Mouse (Mus musculus) liver, embryonic 15.5 days (tissue): ENCODE results near the gene Cdh24. TPM values are rescaled to one million over a fixed set of nuclear protein-coding genes. Genes with fewer than 3 reads are reported as not detected.

ENCODE experiments used
- ATAC-seq: fragments of 200-750 bp; cut with Nextera tagmentation; 2 replicates; pipeline ENCODE4 v1.8.0; 2017; ENCODE audit warnings: moderate number of reproducible peaks, mild to moderate bottlenecking, moderate library complexity; ENCODE audit not compliant: insufficient read depth
- H3K27ac ChIP-seq: fragments of 300-500 bp; sonication (generic); replicated peaks from 2 replicates; pipeline ENCODE4 v1.5.1; 2015; ENCODE audit warnings: mild to moderate bottlenecking, inconsistent platforms
- H3K27me3 ChIP-seq: fragments of 300-500 bp; sonication (generic); 2 replicates; pipeline ENCODE4 v1.6.1; 2015; ENCODE audit warnings: mild to moderate bottlenecking, inconsistent platforms
- H3K36me3 ChIP-seq: fragments of 300-500 bp; sonication (generic); replicated peaks from 2 replicates; pipeline ENCODE4 v1.6.1; 2015; ENCODE audit warnings: moderate library complexity, mild to moderate bottlenecking, inconsistent platforms
- H3K4me1 ChIP-seq: fragments of 300-500 bp; sonication (generic); replicated peaks from 2 replicates; pipeline ENCODE4 v1.6.1; 2015; ENCODE audit warnings: inconsistent platforms
- H3K4me2 ChIP-seq: fragments of 300-500 bp; sonication (generic); 2 replicates; pipeline ENCODE4 v1.6.1; 2015; ENCODE audit warnings: moderate library complexity, mild to moderate bottlenecking, inconsistent platforms
- H3K4me3 ChIP-seq: fragments of 300-500 bp; sonication (generic); replicated peaks from 2 replicates; pipeline ENCODE4 v1.5.1; 2015; ENCODE audit warnings: mild to moderate bottlenecking, inconsistent platforms
- H3K9ac ChIP-seq: fragments of 300-500 bp; sonication (generic); 2 replicates; pipeline ENCODE4 v1.6.1; 2015; ENCODE audit warnings: moderate library complexity, mild to moderate bottlenecking, inconsistent platforms
- H3K9me3 ChIP-seq: fragments of 300-500 bp; sonication (generic); replicated peaks from 2 replicates; pipeline ENCODE4 v1.6.1; 2016; ENCODE audit warnings: inconsistent platforms
- WGBS: fragments of 180-500 bp; shearing (Covaris S2); methylation state at CpG from one replicate; pipeline ENCODE4 v1.1.7; 2015; ENCODE audit warnings: mixed read lengths; ENCODE audit not compliant: insufficient replicate concordance; 5-methylcytosine and 5-hydroxymethylcytosine counted together
- polyA plus RNA-seq: library from polyadenylated mRNA; unstranded; fragments of >200 nt; fragmentation: Nextera tagmentation; extraction: Ambion mirVana; gene quantifications from 2 replicates; pipeline ENCODE4 v1.2.1, GENCODE M21; 2015

Cdh24 gene
- 0.16 and 0.35 TPM in 2 replicates for polyA plus RNA-seq

DNA sequence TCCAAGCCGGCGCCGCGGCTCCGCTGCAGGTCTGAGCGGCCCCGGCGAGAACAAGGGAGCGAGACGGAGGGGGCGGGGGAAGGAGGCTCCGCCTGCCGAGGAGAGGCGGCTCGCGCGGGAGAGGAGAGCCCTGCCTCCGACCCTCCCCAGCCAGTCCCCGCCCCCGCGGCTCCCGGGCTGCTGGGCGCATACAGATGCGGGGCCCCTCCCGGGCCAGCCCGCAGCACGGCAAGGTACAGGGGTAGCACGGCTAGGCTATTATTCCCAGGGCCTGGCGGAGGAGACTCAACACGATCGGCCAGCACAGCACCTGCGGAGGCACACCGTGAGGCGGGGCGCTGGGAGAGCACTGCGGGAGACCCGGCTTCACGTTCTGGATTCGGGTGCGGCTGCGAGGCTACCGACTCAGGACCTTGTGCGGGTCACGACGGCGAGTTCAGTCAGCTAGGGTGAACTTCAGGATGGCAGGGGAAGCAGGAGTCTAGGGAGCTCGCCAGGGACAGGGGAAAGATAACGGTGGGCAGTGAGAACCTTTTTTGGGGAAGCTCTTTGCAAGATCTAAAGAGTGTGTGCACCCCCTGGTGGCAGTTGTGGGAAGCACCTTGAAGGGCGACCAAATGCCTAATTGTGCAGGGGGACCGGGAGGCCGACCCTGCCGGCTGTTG lies at the start of gene Cdh24:
Gene Cdh24 (minus strand): TSS at position 60 of the 665 bp plus-strand sequence.
- ATAC-seq = peak; percentile 91
- H3K36me3 ChIP-seq = peaks cover 46% of the 10 kb centered on the region
- WGBS = under 1% methylated on average over 47 of the region's 52 CpGs

DNA sequence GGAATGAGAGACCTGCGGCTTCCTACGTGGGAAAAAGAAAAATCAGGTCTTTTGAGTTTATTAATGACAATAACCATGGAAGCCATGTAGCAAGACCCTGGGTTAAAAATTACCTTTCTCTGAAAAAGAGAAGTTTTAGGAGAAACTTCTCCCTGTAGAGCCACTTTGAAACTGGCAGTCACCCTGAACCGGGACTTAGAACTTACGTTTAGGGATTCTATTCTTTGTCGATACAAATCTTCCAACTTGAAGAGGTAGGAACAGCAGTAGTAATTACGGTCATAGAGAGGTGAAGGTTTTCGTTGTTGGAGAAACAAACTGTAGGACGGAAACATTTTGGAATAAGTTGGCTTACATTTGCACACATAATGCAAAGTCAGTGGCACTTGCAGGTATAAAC lies 46.1 kb upstream of the Cdh24 start:
- Histone ChIP-seq H3K9ac (peak overlapping the region; percentile 83), H3K27ac (peak overlapping the region; percentile 99), H3K4me1 (peaks cover 45% of the 10 kb centered on the region), H3K9me3 (no peaks in the 10 kb centered on the region), H3K4me2 (peak overlapping the region; percentile 72), H3K27me3 (no peaks in the 10 kb centered on the region), H3K36me3 (peaks cover 39% of the 10 kb centered on the region), H3K4me3 (peak overlapping the region; percentile 69)
- no peak for ATAC-seq
- 4% methylated on average over 8 of the region's 8 CpGs for WGBS

More for the DNA sequence above, at the start of gene Cdh24:
- Histone ChIP-seq H3K9ac (peak within 1 kb of the TSS; percentile 69), H3K9me3 (no peaks in the 10 kb centered on the region), H3K4me3 (peak within 1 kb of the TSS; percentile 72), H3K27ac (peak within 1 kb of the TSS; percentile 72), H3K4me2 (peak within 1 kb of the TSS; percentile 99), H3K27me3 (peaks cover 22% of the 10 kb centered on the region), H3K4me1 (peaks cover 15% of the 10 kb centered on the region)

GRCm38 (mm10) chr14:54686522-54687143 lies 45.5 kb upstream of the Cdh24 start, which contains the start of gene Acin1:
Acin1 (minus strand) TSS chr14:54686931.
- ATAC-seq = peak; percentile 93
- Histone ChIP-seq H3K4me3 (peak within 1 kb of the TSS; percentile 69), H3K27ac (peak within 1 kb of the TSS; percentile 99), H3K9ac (peak within 1 kb of the TSS; percentile 83), H3K4me2 (peak within 1 kb of the TSS; percentile 72), H3K9me3 (no peaks in the 10 kb centered on the region), H3K27me3 (no peaks in the 10 kb centered on the region), H3K36me3 (peaks cover 46% of the 10 kb centered on the region), H3K4me1 (peaks cover 48% of the 10 kb centered on the region)
- WGBS = under 1% methylated on average over 44 of the region's 44 CpGs

DNA sequence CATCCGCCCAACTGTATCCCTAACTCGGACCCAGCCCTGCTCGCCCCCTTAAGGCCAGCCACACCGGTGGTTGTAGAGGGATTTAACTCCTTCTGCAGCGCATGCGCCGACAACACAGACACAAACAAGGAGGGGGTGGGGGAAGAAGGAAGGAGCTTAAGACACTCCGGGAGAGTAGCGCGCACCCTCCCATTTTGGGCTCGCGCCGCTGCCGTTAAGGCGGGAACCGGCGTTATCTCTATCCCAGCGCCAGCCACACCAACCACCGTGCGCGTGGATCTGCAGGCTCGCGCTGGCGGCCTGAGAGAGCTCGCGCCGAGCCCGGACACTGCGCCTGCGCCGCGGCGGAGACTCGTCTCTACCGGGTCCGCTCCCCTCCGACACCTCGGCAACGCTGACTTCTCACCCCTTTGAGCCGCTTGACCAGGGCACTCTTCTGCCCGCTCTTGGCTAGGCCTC lies 44.9 kb upstream of the Cdh24 start, which contains the start of gene 1700123O20Rik:
Gene 1700123O20Rik (plus strand): TSS at position 154 of the 459 bp plus-strand sequence.
- H3K9me3 ChIP-seq = no peaks in the 10 kb centered on the region
- H3K4me2 ChIP-seq = peak within 1 kb of the TSS; percentile 72
- H3K27me3 ChIP-seq = no peaks in the 10 kb centered on the region
- H3K4me3 ChIP-seq = peak within 1 kb of the TSS; percentile 69
- under 1% methylated on average over 41 of the region's 41 CpGs for WGBS
- peak within 1 kb of the TSS; percentile 83 for H3K9ac ChIP-seq
- peak within 1 kb of the TSS; percentile 99 for H3K27ac ChIP-seq
- peak; percentile 84 for ATAC-seq
- H3K4me1 ChIP-seq = peaks cover 48% of the 10 kb centered on the region
- peaks cover 49% of the 10 kb centered on the region for H3K36me3 ChIP-seq

DNA sequence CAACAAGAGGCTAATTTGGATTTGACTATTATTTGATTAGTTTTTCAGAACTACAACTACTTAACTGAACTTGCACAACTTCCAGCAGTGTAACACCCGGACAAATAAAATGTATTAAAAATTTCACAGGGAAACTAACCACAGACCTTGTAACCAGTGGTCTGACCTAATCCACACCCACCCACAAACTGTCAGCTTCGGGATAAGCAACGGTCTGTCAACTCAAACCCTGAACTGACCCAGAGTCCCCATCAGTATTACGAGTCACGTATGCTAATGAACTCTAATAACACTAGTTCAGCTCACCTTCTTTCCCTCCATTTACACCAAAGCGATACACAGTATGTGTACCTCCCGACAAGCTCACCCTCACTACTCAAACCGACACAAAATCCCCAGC lies 44.3 kb upstream of the Cdh24 start:
- Histone ChIP-seq H3K9ac (peak overlapping the region; percentile 83), H3K27me3 (no peaks in the 10 kb centered on the region), H3K4me1 (peaks cover 48% of the 10 kb centered on the region), H3K4me2 (peak overlapping the region; percentile 72), H3K4me3 (peak overlapping the region; percentile 69), H3K9me3 (no peaks in the 10 kb centered on the region), H3K36me3 (peaks cover 47% of the 10 kb centered on the region), H3K27ac (peak overlapping the region; percentile 99)
- WGBS = under 1% methylated on average over 8 of the region's 8 CpGs
- peak; percentile 8; the same call in 1 of the 2 replicates for ATAC-seq

DNA sequence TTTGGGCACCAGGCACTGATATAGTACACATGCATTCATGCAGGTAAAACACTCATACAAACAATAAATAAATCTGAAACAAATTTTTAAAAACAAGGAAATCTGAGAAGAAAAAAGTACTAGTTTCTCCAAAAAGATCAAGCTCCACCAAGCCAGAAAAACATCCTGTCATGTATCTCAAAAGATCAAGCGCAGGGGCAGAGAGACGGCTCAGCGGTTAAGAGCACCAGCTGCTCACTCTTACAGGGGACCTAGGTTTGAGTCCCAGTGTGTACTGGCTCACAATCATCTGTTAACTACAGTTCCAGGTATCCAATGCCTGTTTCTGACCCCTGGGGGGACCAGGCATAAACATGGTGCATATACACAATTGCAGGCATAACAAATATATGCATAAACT lies 41.2 kb upstream of the Cdh24 start:
- no peaks in the 10 kb centered on the region for H3K9me3 ChIP-seq
- H3K36me3 ChIP-seq = peaks cover 59% of the 10 kb centered on the region
- no peak overlapping the region for H3K4me2 ChIP-seq
- no peak overlapping the region for H3K27ac ChIP-seq
- H3K27me3 ChIP-seq = no peaks in the 10 kb centered on the region
- no peak overlapping the region for H3K9ac ChIP-seq
- peaks cover 29% of the 10 kb centered on the region for H3K4me1 ChIP-seq
- no peak for ATAC-seq
- no peak overlapping the region for H3K4me3 ChIP-seq
- 75% methylated on average over 3 of the region's 3 CpGs for WGBS

DNA sequence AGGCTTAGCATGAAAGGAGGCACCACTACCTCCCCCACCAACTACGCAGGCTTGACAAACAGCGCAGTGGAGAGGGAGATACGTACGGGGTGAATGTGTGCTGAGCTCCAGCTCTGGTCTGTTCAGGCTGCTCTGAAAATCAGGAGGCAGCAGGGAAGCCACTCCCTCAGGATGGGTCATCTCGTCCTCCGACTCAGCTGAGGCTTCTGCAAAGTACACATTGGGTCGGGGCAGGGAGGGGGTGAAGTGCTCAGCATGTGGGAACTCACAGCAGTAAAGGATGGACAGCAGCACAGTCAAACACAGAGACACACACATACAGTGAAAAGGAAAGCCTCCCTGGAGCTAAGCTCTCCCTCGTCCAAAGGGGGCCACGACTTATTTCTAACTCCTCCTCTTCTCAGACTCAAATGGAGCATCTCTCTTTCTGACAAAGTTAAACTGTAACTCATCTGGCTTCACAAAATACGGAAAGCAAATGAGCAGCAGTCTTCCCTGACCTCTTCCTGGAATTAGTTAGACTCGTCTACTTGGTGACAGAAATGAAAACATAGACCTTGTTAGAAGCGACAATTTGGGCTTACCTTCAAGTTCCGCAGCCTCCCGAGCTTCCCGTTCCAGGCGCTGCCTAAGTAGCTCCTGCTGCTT lies 37.6 kb upstream of the Cdh24 start:
- WGBS = 79% methylated on average over 16 of the region's 16 CpGs
- Histone ChIP-seq H3K27ac (no peak overlapping the region), H3K4me1 (peaks cover 17% of the 10 kb centered on the region), H3K9ac (no peak overlapping the region), H3K4me3 (no peak overlapping the region), H3K9me3 (no peaks in the 10 kb centered on the region), H3K4me2 (no peak overlapping the region), H3K36me3 (peaks cover 89% of the 10 kb centered on the region), H3K27me3 (no peaks in the 10 kb centered on the region)
- ATAC-seq = peak; percentile 61

- H3K9ac ChIP-seq = no peak overlapping the region
- no peak overlapping the region for H3K27ac ChIP-seq
- no peaks in the 10 kb centered on the region; the same call in 1 of the 2 replicates for H3K4me1 ChIP-seq
- H3K4me3 ChIP-seq = no peak overlapping the region
- no peaks in the 10 kb centered on the region for H3K9me3 ChIP-seq
- no peaks in the 10 kb centered on the region for H3K27me3 ChIP-seq
- H3K4me2 ChIP-seq = no peak overlapping the region
- H3K36me3 ChIP-seq = peaks cover 88% of the 10 kb centered on the region
- WGBS = 86% methylated on average over 5 of the region's 5 CpGs
- no peak for ATAC-seq
Measured at GRCm38 (mm10) chr14:54676290-54676689, 35.1 kb upstream of the Cdh24 start.

- Histone ChIP-seq H3K27me3 (no peaks in the 10 kb centered on the region), H3K4me2 (no peak overlapping the region), H3K27ac (no peak overlapping the region), H3K36me3 (peaks cover 80% of the 10 kb centered on the region), H3K4me1 (no peaks in the 10 kb centered on the region), H3K9ac (no peak overlapping the region), H3K9me3 (no peaks in the 10 kb centered on the region), H3K4me3 (no peak overlapping the region)
- WGBS = 39% methylated on average over 2 of the region's 2 CpGs
- ATAC-seq = no peak
Measured at GRCm38 (mm10) chr14:54674317-54674716, 33.2 kb upstream of the Cdh24 start.

DNA sequence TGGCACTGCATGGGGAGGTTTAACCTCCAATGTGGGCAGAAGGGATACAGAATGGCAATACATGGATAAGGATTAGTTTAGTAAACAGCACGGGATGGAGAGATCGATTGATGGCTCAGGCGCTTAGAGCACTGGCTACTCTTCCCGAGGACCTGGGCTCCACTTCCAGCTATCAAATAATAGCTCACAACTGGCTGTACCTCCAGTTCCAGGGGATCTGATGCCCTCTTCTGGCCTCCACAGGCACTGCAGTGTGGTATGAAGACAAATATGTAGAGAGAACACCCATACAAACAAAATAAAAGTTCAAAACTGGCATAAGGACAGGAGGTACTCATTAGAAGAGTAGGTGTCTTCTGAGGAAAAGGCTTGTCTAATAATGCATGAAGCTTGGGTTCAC lies 28.2 kb upstream of the Cdh24 start:
- Histone ChIP-seq H3K9ac (no peak overlapping the region), H3K4me2 (no peak overlapping the region), H3K27me3 (no peaks in the 10 kb centered on the region), H3K9me3 (no peaks in the 10 kb centered on the region), H3K4me1 (no peaks in the 10 kb centered on the region), H3K4me3 (no peak overlapping the region), H3K27ac (no peak overlapping the region), H3K36me3 (peaks cover 80% of the 10 kb centered on the region)
- no peak for ATAC-seq
- WGBS = 66% methylated on average over 4 of the region's 4 CpGs
